Mouse (Mus musculus): Measurements from ENCODE around the gene Ercc1.

DNA sequence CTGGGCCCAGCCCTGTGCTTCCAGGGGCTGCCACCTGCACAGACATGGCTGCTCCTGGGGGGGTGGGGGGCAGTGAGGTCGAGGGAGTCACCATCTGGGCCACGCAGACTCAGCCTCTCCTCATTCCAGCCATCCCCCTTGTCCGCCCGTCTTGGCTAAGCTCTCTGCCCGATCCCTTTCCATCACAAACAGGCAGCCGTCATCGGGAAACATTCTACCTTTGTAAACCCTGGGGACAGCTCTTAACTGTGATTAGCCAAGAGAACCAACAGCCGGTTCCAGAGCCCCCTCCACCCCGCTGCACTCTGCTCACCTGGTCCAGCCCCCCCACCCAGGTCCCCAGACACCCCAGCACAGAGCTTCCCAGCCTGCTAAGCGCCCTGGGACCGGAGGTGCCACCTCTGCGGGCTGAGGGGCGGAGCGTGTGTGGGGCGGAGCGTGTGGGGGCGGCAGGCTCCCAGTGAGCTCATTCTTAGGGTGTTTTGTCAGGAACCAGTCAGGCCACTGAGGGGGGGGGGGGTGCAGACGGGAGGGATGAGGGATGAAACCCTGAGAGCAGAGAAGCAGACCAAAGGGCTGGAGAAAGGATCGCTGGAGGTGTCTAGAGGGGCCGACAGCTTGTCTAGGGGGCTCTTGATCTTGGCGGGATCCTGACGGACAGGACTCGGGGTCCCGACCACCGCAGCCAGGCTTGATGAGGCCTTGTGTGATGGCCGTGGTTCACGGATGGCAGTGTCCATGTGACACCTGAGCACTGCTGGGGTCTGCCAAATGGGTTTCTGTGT is 55.1 kb downstream of the Ercc1 start:
- TF ChIP-seq CTCF (IDR thresholded peaks at IDR 0.05; ENCODE audit: insufficient read depth, low read length) (no peak), POLR2A (IDR thresholded peaks at IDR 0.05; ENCODE audit: borderline replicate concordance, extremely low read depth, low read depth, low read length) (no peak)

Measured in lung, adult 2 months (tissue).